Mouse (Mus musculus) urinary bladder, postnatal 36 days (tissue): ENCODE results near the gene Dffb.
A peak's percentile ranks its signal among the peaks of the same experiment; 100 is the strongest.
"Not testable (repeated sequence)": the region's sequence is repeated elsewhere in the genome, so short reads cannot be mapped to it uniquely, and the experiment has no call there.

Experiments used
- DNase-seq, 2 experiments: peaks; one replicate each; pipeline ENCODE4 v3.0.0; 2022; ENCODE audit warnings: low spot score in 2 of 2, mixed read lengths in 1 of 2

The Dffb gene

GRCm38 (mm10) chr4:153966651-153967050 is 8.3 kb downstream of the Dffb start:
- no peak for DNase-seq

- DNase-seq, result no peak
Observed at GRCm38 (mm10) chr4:153962631-153963030, 12.3 kb downstream of the Dffb start.

- no peak for DNase-seq
Observed at GRCm38 (mm10) chr4:153957444-153958250, 17.3 kb downstream of the Dffb start.

- DNase-seq, result peak; percentile 93 to 96
Observed at GRCm38 (mm10) chr4:153956569-153957405, 18.1 kb downstream of the Dffb start, which contains the start of gene A430005L14Rik. Gene A430005L14Rik (plus strand): TSS chr4:153957237.

- DNase-seq, result no peak
Observed at GRCm38 (mm10) chr4:153955651-153956050, 19.3 kb downstream of the Dffb start.

GRCm38 (mm10) chr4:153951692-153952091 is 23.2 kb downstream of the Dffb start:
- no peak for DNase-seq

- no peak for DNase-seq
Observed at GRCm38 (mm10) chr4:153951150-153951549, 23.8 kb downstream of the Dffb start.

GRCm38 (mm10) chr4:153950372-153950771 is 24.6 kb downstream of the Dffb start:
- no peak for DNase-seq

GRCm38 (mm10) chr4:153945741-153946140 is 29.2 kb downstream of the Dffb start:
- no peak for DNase-seq

GRCm38 (mm10) chr4:153944261-153944660 is 30.7 kb downstream of the Dffb start:
- DNase-seq, result no peak

GRCm38 (mm10) chr4:153943243-153943642 is 31.7 kb downstream of the Dffb start:
- peak in 1 of 2 experiments; percentile 9 for DNase-seq

- DNase-seq, result no peak
Observed at GRCm38 (mm10) chr4:153929921-153930320, 45.0 kb downstream of the Dffb start.

- no peak for DNase-seq
Observed at GRCm38 (mm10) chr4:153929425-153929824, 45.5 kb downstream of the Dffb start.

- DNase-seq, result no peak
Observed at GRCm38 (mm10) chr4:153928772-153929299, 46.1 kb downstream of the Dffb start.

- DNase-seq, result not testable (repeated sequence)
Observed at GRCm38 (mm10) chr4:153922090-153922489, 52.8 kb downstream of the Dffb start.

GRCm38 (mm10) chr4:153920517-153921233 is 54.3 kb downstream of the Dffb start:
- no peak for DNase-seq

GRCm38 (mm10) chr4:153917773-153918500 is 57.0 kb downstream of the Dffb start:
- DNase-seq, result no peak
